Mouse (Mus musculus): ENCODE results near the gene Gm11060.

DNA sequence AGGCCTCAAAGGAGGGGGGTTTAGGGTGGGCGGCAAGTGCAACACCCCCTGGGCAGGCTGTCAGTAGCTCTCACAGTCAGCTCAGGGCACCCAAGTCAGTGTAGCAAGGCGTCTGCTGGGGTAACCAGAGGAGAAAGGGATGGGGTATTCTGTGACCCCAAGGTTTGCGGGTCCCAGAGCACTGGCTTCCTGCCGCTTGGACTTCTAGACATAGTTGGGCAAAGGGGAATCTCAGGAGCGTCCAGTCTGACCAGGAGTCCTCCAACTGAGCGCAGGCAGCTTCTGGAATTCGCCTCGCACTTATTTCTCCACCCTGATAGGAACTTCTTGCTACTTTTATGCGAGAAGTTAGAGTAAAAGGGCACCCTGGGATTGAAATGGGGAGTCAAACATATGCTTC lies 32.1 kb downstream of the Gm11060 start:
- TF ChIP-seq CTCF (IDR thresholded peaks at IDR 0.05; ENCODE audit: control insufficient read depth, insufficient read depth, insufficient read length) (no peak), MAX (IDR thresholded peaks at IDR 0.05) (no peak), USF1 (IDR thresholded peaks at IDR 0.05; ENCODE audit: low read depth) (no peak), MYOG (IDR thresholded peaks at IDR 0.05; ENCODE audit: control insufficient read depth, extremely low read depth, insufficient read length) (no peak), FOSL1 (IDR thresholded peaks at IDR 0.05; ENCODE audit: insufficient read depth, low read length, poor library complexity, severe bottlenecking) (no peak), CEBPB (IDR thresholded peaks at IDR 0.05; ENCODE audit: low read depth) (no peak)
